Mouse (Mus musculus) kidney, postnatal 0 days (tissue): ENCODE data around the gene Tm9sf3. TPM values are rescaled to one million over a fixed set of nuclear protein-coding genes. Genes with fewer than 3 reads are reported as not detected.

Source experiments
- ATAC-seq: fragments of 200-750 bp; cut with Nextera tagmentation; replicated peaks from 2 replicates; pipeline ENCODE4 v1.8.0; 2017; ENCODE audit warnings: low read depth, moderate number of reproducible peaks, moderate TSS enrichment, moderate library complexity; ENCODE audit not compliant: low FRiP score
- DNase-seq: peaks from one replicate; pipeline ENCODE4 v3.0.0-alpha.2; 2016; ENCODE audit warnings: low spot score
- H3K27ac ChIP-seq: fragments of 300-500 bp; sonication (generic); 2 replicates; pipeline ENCODE4 v1.5.1; 2014; ENCODE audit warnings: mild to moderate bottlenecking
- H3K27me3 ChIP-seq: fragments of 300-500 bp; sonication (generic); 2 replicates; pipeline ENCODE4 v1.6.1; 2014; ENCODE audit warnings: low read length, mixed read lengths; ENCODE audit not compliant: insufficient read depth
- H3K36me3 ChIP-seq: fragments of 300-500 bp; sonication (generic); 2 replicates; pipeline ENCODE4 v1.6.1; 2014; ENCODE audit warnings: low read length, mixed read lengths; ENCODE audit not compliant: insufficient read depth
- H3K4me1 ChIP-seq: fragments of 300-500 bp; sonication (generic); replicated peaks from 2 replicates; pipeline ENCODE4 v1.6.1; 2014; ENCODE audit warnings: antibody characterized with exemption, low read length, mixed read lengths; ENCODE audit not compliant: insufficient read depth
- H3K4me2 ChIP-seq: fragments of 300-500 bp; sonication (generic); 2 replicates; pipeline ENCODE4 v1.6.1; 2014; ENCODE audit warnings: mild to moderate bottlenecking, low read length, moderate library complexity, mixed read lengths
- H3K4me3 ChIP-seq: fragments of 300-500 bp; sonication (generic); replicated peaks from 2 replicates; pipeline ENCODE4 v1.5.1; 2014; ENCODE audit warnings: low read depth, low read length
- H3K9ac ChIP-seq: fragments of 300-500 bp; sonication (generic); 2 replicates; pipeline ENCODE4 v1.6.1; 2014; ENCODE audit warnings: low read depth, low read length
- H3K9me3 ChIP-seq: fragments of 300-500 bp; sonication (generic); replicated peaks from 2 replicates; pipeline ENCODE4 v1.6.1; 2016; ENCODE audit warnings: low read length, inconsistent platforms, mixed read lengths
- CTCF ChIP-seq: IDR thresholded peaks from 2 replicates; pipeline ENCODE4 v1.5.1; 2016; ENCODE audit warnings: antibody characterized with exemption, low read depth, mild to moderate bottlenecking, moderate library complexity
- WGBS: fragments of 180-500 bp; shearing (Covaris S2); extraction: QIAGEN DNeasy Blood & Tissue Kit; methylation state at CpG from one replicate; pipeline ENCODE4 v1.1.7; 2014; 5-methylcytosine and 5-hydroxymethylcytosine counted together
- polyA plus RNA-seq: library from polyadenylated mRNA; unstranded; fragments of >200 nt; fragmentation: Nextera tagmentation; extraction: Ambion mirVana; gene quantifications from 2 replicates; pipeline ENCODE4 v1.2.1, GENCODE M21; 2015

Tm9sf3 gene
- polyA plus RNA-seq, 1 experiment from 2014 or later = 138 TPM

DNA sequence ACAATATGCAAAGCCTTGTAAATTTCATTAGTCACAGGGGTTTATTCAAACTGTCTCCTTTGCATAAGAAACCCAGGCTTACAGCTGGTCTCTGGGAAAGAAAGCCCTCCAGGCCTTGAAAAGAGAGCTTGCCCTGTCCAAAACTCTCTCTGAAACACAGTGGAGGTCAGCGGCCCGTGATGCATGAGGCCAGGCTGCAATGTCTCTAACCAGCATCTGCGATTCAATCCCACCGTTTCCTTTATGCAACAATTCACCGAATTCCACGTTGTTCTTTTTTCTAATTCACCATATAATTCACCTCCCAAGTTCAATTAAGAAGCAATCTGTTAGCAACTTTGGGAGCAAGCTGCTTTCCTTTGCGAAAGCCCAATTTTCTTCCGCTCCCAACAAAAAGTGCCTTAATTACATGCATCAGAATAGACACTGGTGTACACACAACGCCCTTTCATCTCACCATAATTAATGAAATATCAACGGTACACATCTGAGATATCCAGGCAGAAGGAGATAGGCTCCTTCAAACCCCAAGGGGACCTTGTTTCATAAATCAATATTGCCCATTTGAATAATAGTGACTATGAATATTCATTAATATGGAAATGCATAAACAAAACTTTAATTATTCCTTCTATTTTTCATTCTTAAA is 99.2 kb downstream of the Tm9sf3 start:
- TF ChIP-seq CTCF = no peak
- Histone ChIP-seq H3K4me2 (no peak overlapping the region), H3K36me3 (no peaks in the 10 kb centered on the region), H3K9me3 (no peaks in the 10 kb centered on the region), H3K4me1 (no peaks in the 10 kb centered on the region), H3K9ac (no peak overlapping the region), H3K27ac (no peak overlapping the region), H3K27me3 (no peaks in the 10 kb centered on the region), H3K4me3 (no peak overlapping the region)
- DNase-seq (no peak), ATAC-seq (no peak)
- 61% methylated on average over 10 of the region's 10 CpGs for WGBS

Other genes starting within 250 kb of the Tm9sf3 start
- gene Dntt, start 234.7 kb downstream of the Tm9sf3 start, polyA plus RNA-seq = 0.09 and 0.17 TPM in 2 replicates
- not detected in 2 replicates for gene Opalin, start 186.9 kb downstream of the Tm9sf3 start, polyA plus RNA-seq
- gene Tll2, start 57.2 kb downstream of the Tm9sf3 start, polyA plus RNA-seq = not detected in 2 replicates
- 1.3 and 1.7 TPM in 2 replicates for gene Pik3ap1, start 121.1 kb upstream of the Tm9sf3 start, polyA plus RNA-seq
- 14.0 and 14.7 TPM in 2 replicates for gene Lcor, start 218.6 kb upstream of the Tm9sf3 start, polyA plus RNA-seq